Mouse (Mus musculus) midbrain, embryonic 15.5 days (tissue): ENCODE results near the gene Ercc6. TPM values are rescaled to one million over a fixed set of nuclear protein-coding genes. Genes with fewer than 3 reads are reported as not detected.

Source experiments
- ATAC-seq: fragments of 200-750 bp; cut with Nextera tagmentation; replicated peaks from 2 replicates; pipeline ENCODE4 v1.8.0; 2017; ENCODE audit warnings: moderate TSS enrichment
- H3K27ac ChIP-seq: fragments of 300-500 bp; sonication (generic); 2 replicates; pipeline ENCODE4 v1.5.1; 2015; ENCODE audit warnings: mild to moderate bottlenecking, inconsistent platforms
- H3K27me3 ChIP-seq: fragments of 300-500 bp; sonication (generic); replicated peaks from 2 replicates; pipeline ENCODE4 v1.6.1; 2015; ENCODE audit warnings: inconsistent platforms
- H3K36me3 ChIP-seq: fragments of 300-500 bp; sonication (generic); replicated peaks from 2 replicates; pipeline ENCODE4 v1.6.1; 2015; ENCODE audit warnings: inconsistent platforms
- H3K4me1 ChIP-seq: fragments of 300-500 bp; sonication (generic); 2 replicates; pipeline ENCODE4 v1.6.1; 2015; ENCODE audit warnings: inconsistent platforms
- H3K4me2 ChIP-seq: fragments of 300-500 bp; sonication (generic); 2 replicates; pipeline ENCODE4 v1.6.1; 2015; ENCODE audit warnings: inconsistent platforms, mild to moderate bottlenecking, moderate library complexity
- H3K4me3 ChIP-seq: fragments of 300-500 bp; sonication (generic); 2 replicates; pipeline ENCODE4 v1.5.1; 2015; ENCODE audit warnings: mild to moderate bottlenecking, inconsistent platforms
- H3K9ac ChIP-seq: fragments of 300-500 bp; sonication (generic); 2 replicates; pipeline ENCODE4 v1.6.1; 2015; ENCODE audit warnings: mild to moderate bottlenecking, inconsistent platforms
- H3K9me3 ChIP-seq: fragments of 300-500 bp; sonication (generic); 2 replicates; pipeline ENCODE4 v1.6.1; 2016; ENCODE audit warnings: inconsistent platforms
- WGBS: fragments of 180-500 bp; shearing (Covaris S2); methylation state at CpG from one replicate; pipeline ENCODE4 v1.1.7; 2015; ENCODE audit warnings: mixed read lengths; 5-methylcytosine and 5-hydroxymethylcytosine counted together
- polyA plus RNA-seq: library from polyadenylated mRNA; unstranded; fragments of >200 nt; fragmentation: Nextera tagmentation; extraction: Ambion mirVana; gene quantifications from 2 replicates; pipeline ENCODE4 v1.2.1, GENCODE M21; 2015

Gene Ercc6
- polyA plus RNA-seq, 1 experiment from 2014 or later, result 33.3 TPM

- no peak overlapping the region for H3K27ac ChIP-seq
- 50% methylated on average over 10 of the region's 10 CpGs for WGBS
- no peak overlapping the region for H3K4me3 ChIP-seq
- H3K4me2 ChIP-seq, result no peak overlapping the region
- ATAC-seq, result no peak
- H3K36me3 ChIP-seq, result no peaks in the 10 kb centered on the region
- no peaks in the 10 kb centered on the region for H3K9me3 ChIP-seq
- no peaks in the 10 kb centered on the region for H3K4me1 ChIP-seq
- H3K27me3 ChIP-seq, result no peaks in the 10 kb centered on the region
- H3K9ac ChIP-seq, result no peak overlapping the region
These were observed 115.3 kb downstream of the Ercc6 start for GRCm38 (mm10) chr14:32628584-32628983.

Other genes with a start within 250 kb of the Ercc6 start
- 32.6 and 33.0 TPM in 2 replicates for gene Ogdhl, start 191.5 kb upstream of the Ercc6 start, polyA plus RNA-seq
- gene 1700024G13Rik, start 125.1 kb upstream of the Ercc6 start, polyA plus RNA-seq, result 0.34 and 1.0 TPM in 2 replicates
- gene Slc18a3, start 48.7 kb upstream of the Ercc6 start, polyA plus RNA-seq, result 2.5 and 2.8 TPM in 2 replicates
- 0.22 and 0.68 TPM in 2 replicates for gene Chat, start 47.5 kb upstream of the Ercc6 start, polyA plus RNA-seq
- gene Prrxl1, start 85.9 kb downstream of the Ercc6 start, polyA plus RNA-seq, result 2.0 and 2.9 TPM in 2 replicates
- gene 3425401B19Rik, start 171.8 kb downstream of the Ercc6 start, polyA plus RNA-seq, result 0.03 TPM in 1 of 2 replicates, not detected in the other